Mouse (Mus musculus) E14TG2a.4 (cell line): ENCODE measurements at regions not wholly inside any gene's neighbourhood (a gene's known extent, or its start where the extent isn't known, plus 50 kb on each side); places are given as distances from the start of the nearest gene placed in this dataset.

ENCODE experiments used
- CTCF ChIP-seq: conservative IDR thresholded peaks from 2 replicates; pipeline ENCODE4 v1.5.1; 2014; ENCODE audit warnings: low read length
- NANOG ChIP-seq: IDR thresholded peaks from 2 replicates; pipeline ENCODE4 v1.6.1; 2014; ENCODE audit warnings: borderline replicate concordance, low read length, mixed read lengths
- POU5F1 ChIP-seq: IDR thresholded peaks from 2 replicates; pipeline ENCODE4 v1.6.1; 2014; ENCODE audit warnings: low read length, borderline replicate concordance

GRCm38 (mm10) chr12:10209841-10210240, 159.9 kb upstream of the Nt5c1b start:
- TF ChIP-seq CTCF = no peak
- TF ChIP-seq POU5F1 = no peak
- TF ChIP-seq NANOG = no peak
